Mouse (Mus musculus): ENCODE measurements around the gene Pptc7. TPM values are rescaled to one million over a fixed set of nuclear protein-coding genes. Genes with fewer than 3 reads are reported as not detected.

Pptc7 gene
- total and polyA plus RNA-seq, 2 experiments from 2014 or later: 6.7 to 18.3 TPM

DNA sequence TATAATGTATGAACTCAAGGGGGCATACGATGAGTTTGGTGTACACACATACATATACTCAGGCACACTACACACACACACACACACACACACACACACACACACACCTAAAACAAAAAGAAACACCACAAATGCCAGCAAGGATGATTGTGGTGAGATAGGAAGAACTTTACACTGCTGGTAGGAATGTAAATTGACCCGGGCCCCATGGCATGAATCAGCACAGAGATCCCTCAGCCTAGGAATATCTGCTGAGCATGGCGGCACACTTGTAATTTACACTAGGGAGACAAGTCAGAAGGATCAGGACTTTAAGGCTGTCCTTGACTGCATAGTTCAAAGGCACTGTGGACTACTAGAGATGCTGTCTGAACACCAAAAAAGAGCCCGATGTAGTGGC, 46.1 kb downstream of the Pptc7 start:
- H3K36me3 ChIP-seq (ENCODE audit: insufficient read depth): peaks cover 10% of the 10 kb centered on the region
- H3K4me2 ChIP-seq (ENCODE audit: low read depth): no peak overlapping the region
- ATAC-seq (no peak), DNase-seq (no peak)
- H3K27me3 ChIP-seq (ENCODE audit: insufficient read depth, low read length): no peaks in the 10 kb centered on the region
- no peak for TF ChIP-seq CTCF (IDR thresholded peaks at IDR 0.05; ENCODE audit: low read depth)
- H3K4me1 ChIP-seq (ENCODE audit: insufficient read depth): 0 out of 2 replicates have a peak, but pooled peaks cover 3% of the 10 kb centered on the region
- H3K4me3 ChIP-seq (ENCODE audit: low read depth, low read length): no peak overlapping the region
- 88% methylated on average over 4 of the region's 4 CpGs for WGBS
- no peak overlapping the region for H3K27ac ChIP-seq (ENCODE audit: low read depth, low read length)
- H3K9me3 ChIP-seq (ENCODE audit: low read length): no peaks in the 10 kb centered on the region
- H3K9ac ChIP-seq: no peak overlapping the region

GRCm38 (mm10) chr5:122334682-122335081, 50.5 kb downstream of the Pptc7 start:
- no peaks in the 10 kb centered on the region for H3K36me3 ChIP-seq (ENCODE audit: insufficient read depth)
- 70% methylated on average over 3 of the region's 3 CpGs for WGBS
- no peak overlapping the region for H3K4me3 ChIP-seq (ENCODE audit: low read depth, low read length)
- no peak for TF ChIP-seq CTCF (IDR thresholded peaks at IDR 0.05; ENCODE audit: low read depth)
- no peak overlapping the region for H3K4me2 ChIP-seq (ENCODE audit: low read depth)
- no peaks in the 10 kb centered on the region for H3K4me1 ChIP-seq (ENCODE audit: insufficient read depth)
- ATAC-seq (no peak), DNase-seq (no peak)
- H3K9ac ChIP-seq: no peak overlapping the region
- no peaks in the 10 kb centered on the region for H3K9me3 ChIP-seq (ENCODE audit: low read length)
- H3K27me3 ChIP-seq (ENCODE audit: insufficient read depth, low read length): no peaks in the 10 kb centered on the region
- H3K27ac ChIP-seq (ENCODE audit: low read depth, low read length): no peak overlapping the region

GRCm38 (mm10) chr5:122336554-122337294, 52.6 kb downstream of the Pptc7 start:
- DNase-seq: no peak
- no peak overlapping the region for H3K9ac ChIP-seq
- no peaks in the 10 kb centered on the region for H3K27me3 ChIP-seq (ENCODE audit: insufficient read depth, low read length)
- no peak overlapping the region for H3K4me3 ChIP-seq (ENCODE audit: low read depth, low read length)
- no peak overlapping the region for H3K4me2 ChIP-seq (ENCODE audit: low read depth)
- no peak for ATAC-seq
- H3K27ac ChIP-seq (ENCODE audit: low read depth, low read length): no peak overlapping the region
- no peak for TF ChIP-seq CTCF (IDR thresholded peaks at IDR 0.05; ENCODE audit: low read depth)
- no peaks in the 10 kb centered on the region for H3K4me1 ChIP-seq (ENCODE audit: insufficient read depth)
- WGBS: 92% methylated on average over 7 of the region's 7 CpGs
- no peaks in the 10 kb centered on the region for H3K9me3 ChIP-seq (ENCODE audit: low read length)
- H3K36me3 ChIP-seq (ENCODE audit: insufficient read depth): no peaks in the 10 kb centered on the region

- Histone ChIP-seq H3K4me3 (ENCODE audit: low read depth, low read length) (no peak overlapping the region), H3K9me3 (ENCODE audit: low read length) (no peaks in the 10 kb centered on the region), H3K9ac (no peak overlapping the region), H3K4me2 (ENCODE audit: low read depth) (no peak overlapping the region), H3K27ac (ENCODE audit: low read depth, low read length) (no peak overlapping the region), H3K27me3 (ENCODE audit: insufficient read depth, low read length) (no peaks in the 10 kb centered on the region), H3K36me3 (ENCODE audit: insufficient read depth) (no peaks in the 10 kb centered on the region), H3K4me1 (ENCODE audit: insufficient read depth) (no peaks in the 10 kb centered on the region)
- 87% methylated on average over 1 of the region's 1 CpGs for WGBS
- ATAC-seq (no peak), DNase-seq (no peak)
- no peak for TF ChIP-seq CTCF (IDR thresholded peaks at IDR 0.05; ENCODE audit: low read depth)
These were observed 58.7 kb downstream of the Pptc7 start for GRCm38 (mm10) chr5:122342874-122343273.

- TF ChIP-seq CTCF (IDR thresholded peaks at IDR 0.05; ENCODE audit: low read depth): no peak
- ATAC-seq (no peak), DNase-seq (no peak)
- WGBS: 41% methylated on average over 7 of the region's 7 CpGs
- H3K36me3 ChIP-seq (ENCODE audit: insufficient read depth): no peaks in the 10 kb centered on the region
- H3K9me3 ChIP-seq (ENCODE audit: low read length): no peaks in the 10 kb centered on the region
- H3K4me2 ChIP-seq (ENCODE audit: low read depth): no peak overlapping the region
- no peak overlapping the region for H3K27ac ChIP-seq (ENCODE audit: low read depth, low read length)
- no peaks in the 10 kb centered on the region for H3K4me1 ChIP-seq (ENCODE audit: insufficient read depth)
- no peak overlapping the region for H3K4me3 ChIP-seq (ENCODE audit: low read depth, low read length)
- H3K9ac ChIP-seq: no peak overlapping the region
- no peaks in the 10 kb centered on the region for H3K27me3 ChIP-seq (ENCODE audit: insufficient read depth, low read length)
These were observed 59.6 kb downstream of the Pptc7 start for GRCm38 (mm10) chr5:122343768-122344167.

DNA sequence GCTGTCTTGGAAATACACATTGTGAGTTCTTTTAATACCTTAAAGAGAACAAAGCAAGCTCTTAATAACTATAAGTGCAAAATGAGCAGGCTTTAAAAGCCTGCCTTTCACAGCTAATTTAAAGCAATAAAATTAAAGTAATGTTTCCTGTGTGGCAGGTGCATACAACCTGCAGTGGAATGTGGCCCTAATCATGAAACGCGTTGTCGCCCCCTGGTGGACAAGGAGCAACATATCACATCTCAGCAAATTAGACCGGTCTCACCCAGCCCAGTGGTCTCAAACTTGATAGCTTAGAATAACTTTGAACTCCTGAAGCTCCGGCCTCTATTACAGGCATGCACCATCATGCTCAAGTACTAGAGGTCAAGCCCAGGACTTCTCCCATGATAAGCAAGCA, 60.1 kb downstream of the Pptc7 start:
- peak; percentile 87 for DNase-seq
- peak; percentile 89 for TF ChIP-seq CTCF (IDR thresholded peaks at IDR 0.05; ENCODE audit: low read depth)
- Histone ChIP-seq H3K27me3 (ENCODE audit: insufficient read depth, low read length) (no peaks in the 10 kb centered on the region), H3K4me3 (ENCODE audit: low read depth, low read length) (no peak overlapping the region), H3K4me2 (ENCODE audit: low read depth) (no peak overlapping the region), H3K9ac (no peak overlapping the region), H3K9me3 (ENCODE audit: low read length) (no peaks in the 10 kb centered on the region), H3K36me3 (ENCODE audit: insufficient read depth) (no peaks in the 10 kb centered on the region), H3K4me1 (ENCODE audit: insufficient read depth) (no peaks in the 10 kb centered on the region), H3K27ac (ENCODE audit: low read depth, low read length) (no peak overlapping the region)
- WGBS: 6% methylated on average over 5 of the region's 5 CpGs
- ATAC-seq: peak; percentile 67

- H3K4me2 ChIP-seq (ENCODE audit: low read depth): no peak overlapping the region
- no peak overlapping the region for H3K9ac ChIP-seq
- 77% methylated on average over 4 of the region's 4 CpGs for WGBS
- DNase-seq: no peak
- no peaks in the 10 kb centered on the region for H3K27me3 ChIP-seq (ENCODE audit: insufficient read depth, low read length)
- no peak for ATAC-seq
- H3K36me3 ChIP-seq (ENCODE audit: insufficient read depth): no peaks in the 10 kb centered on the region
- H3K4me3 ChIP-seq (ENCODE audit: low read depth, low read length): no peak overlapping the region
- H3K9me3 ChIP-seq (ENCODE audit: low read length): no peaks in the 10 kb centered on the region
- TF ChIP-seq CTCF (IDR thresholded peaks at IDR 0.05; ENCODE audit: low read depth): peak; percentile 27; the same call in 1 of the 2 replicates
- H3K4me1 ChIP-seq (ENCODE audit: insufficient read depth): no peaks in the 10 kb centered on the region
- no peak overlapping the region for H3K27ac ChIP-seq (ENCODE audit: low read depth, low read length)
These were observed 61.6 kb downstream of the Pptc7 start for GRCm38 (mm10) chr5:122345777-122346176.
